Mouse (Mus musculus) MEL (cell line): ENCODE measurements around the gene Fndc9. TPM values are rescaled to one million over a fixed set of nuclear protein-coding genes. Genes with fewer than 3 reads are reported as not detected.

ENCODE experiments used
- DNase-seq: peaks from one replicate; pipeline ENCODE4 v3.0.0; 2011; ENCODE audit warnings: low read depth, low spot score
- H3K27ac ChIP-seq: 2 replicates; pipeline ENCODE4 v1.5.1; 2012; ENCODE audit warnings: low read depth, mild to moderate bottlenecking, control low read depth, low read length, moderate library complexity; ENCODE audit not compliant: control insufficient read depth
- H3K27me3 ChIP-seq, 2 experiments: fragments of 150-350 bp in 1 of 2; sonication (generic) in 1 of 2; 2 replicates each; pipeline ENCODE4 v1.6.1; 2012; ENCODE audit warnings: low read length in 2 of 2, mild to moderate bottlenecking in 2 of 2, improper control_type of control experiment in 1 of 2, moderate library complexity in 1 of 2; ENCODE audit not compliant: insufficient read depth in 2 of 2, control insufficient read depth in 1 of 2
- H3K36me3 ChIP-seq, 2 experiments: 2 replicates each; pipeline ENCODE4 v1.6.1; 2012 to 2014; ENCODE audit warnings: low read length in 2 of 2, improper control_type of control experiment in 1 of 2, inconsistent platforms in 1 of 2, mild to moderate bottlenecking in 1 of 2; ENCODE audit not compliant: insufficient read depth in 2 of 2, control insufficient read depth in 1 of 2
- H3K4me1 ChIP-seq, 2 experiments: fragments of 150-350 bp in 1 of 2; sonication (generic) in 1 of 2; 2 replicates each; pipeline ENCODE4 v1.6.1; 2012; ENCODE audit warnings: low read length in 2 of 2, improper control_type of control experiment in 1 of 2, mild to moderate bottlenecking in 1 of 2; ENCODE audit not compliant: insufficient read depth in 2 of 2, control insufficient read depth in 1 of 2
- H3K4me3 ChIP-seq, 2 experiments: fragments of 150-350 bp in 1 of 2; sonication (generic) in 1 of 2; 2 replicates each; pipeline ENCODE4 v1.5.1; 2012; ENCODE audit warnings: low read depth in 2 of 2, low read length in 2 of 2, mild to moderate bottlenecking in 2 of 2, moderate library complexity in 2 of 2, control low read depth in 1 of 2, improper control_type of control experiment in 1 of 2; ENCODE audit not compliant: control insufficient read depth in 1 of 2, insufficient read depth in 1 of 2
- H3K79me2 ChIP-seq: 2 replicates; pipeline ENCODE4 v1.6.1; 2012; ENCODE audit warnings: mild to moderate bottlenecking, low read length, moderate library complexity; ENCODE audit not compliant: control insufficient read depth, poor library complexity, insufficient read depth
- H3K9ac ChIP-seq: 2 replicates; pipeline ENCODE4 v1.6.1; 2012; ENCODE audit warnings: low read depth, mild to moderate bottlenecking, control low read depth, low read length, moderate library complexity; ENCODE audit not compliant: control insufficient read depth, poor library complexity, severe bottlenecking
- H3K9me3 ChIP-seq: fragments of 150-350 bp; sonication (generic); replicated peaks from 2 replicates; pipeline ENCODE4 v1.6.1; 2012; ENCODE audit warnings: mild to moderate bottlenecking, low read length, improper control_type of control experiment, moderate library complexity; ENCODE audit not compliant: insufficient read depth
- CHD1 ChIP-seq: IDR thresholded peaks from 2 replicates; pipeline ENCODE4 v1.6.1; 2012; ENCODE audit warnings: low read depth, mild to moderate bottlenecking, inconsistent platforms, low read length, improper control_type of control experiment
- ELF1 ChIP-seq: IDR thresholded peaks from 2 replicates; pipeline ENCODE4 v1.6.1; 2014; ENCODE audit warnings: low read depth, mild to moderate bottlenecking, inconsistent platforms, low read length, improper control_type of control experiment, moderate library complexity
- EP300 ChIP-seq, 2 experiments: IDR thresholded peaks; 2 replicates each; pipeline ENCODE4 v1.6.1; 2011; ENCODE audit warnings: improper control_type of control experiment in 2 of 2, low read length in 2 of 2, low read depth in 1 of 2, mild to moderate bottlenecking in 1 of 2
- GATA1 ChIP-seq: IDR thresholded peaks from 2 replicates; pipeline ENCODE4 v1.6.1; 2011; ENCODE audit warnings: low read depth, low read length, improper control_type of control experiment
- JUND ChIP-seq: IDR thresholded peaks from 2 replicates; pipeline ENCODE4 v1.6.1; 2011; ENCODE audit warnings: low read depth, mild to moderate bottlenecking, improper control_type of control experiment, low read length
- KAT2A ChIP-seq: conservative IDR thresholded peaks from 2 replicates; pipeline ENCODE4 v1.6.1; 2012; ENCODE audit warnings: low read depth, low read length, improper control_type of control experiment, inconsistent platforms
- MAX ChIP-seq: IDR thresholded peaks from 2 replicates; pipeline ENCODE4 v1.6.1; 2011; ENCODE audit warnings: low read length, improper control_type of control experiment
- MEF2A ChIP-seq: IDR thresholded peaks from 2 replicates; pipeline ENCODE4 v1.6.1; 2014; ENCODE audit warnings: low read depth, mild to moderate bottlenecking, inconsistent platforms, low read length, improper control_type of control experiment; ENCODE audit not compliant: poor library complexity, insufficient replicate concordance, severe bottlenecking; ENCODE audit errors: extremely low read depth
- MYC ChIP-seq: IDR thresholded peaks from 2 replicates; pipeline ENCODE4 v1.6.1; 2011; ENCODE audit warnings: low read depth, mild to moderate bottlenecking, low read length, improper control_type of control experiment, moderate library complexity
- NRF1 ChIP-seq: IDR thresholded peaks from 2 replicates; pipeline ENCODE4 v1.6.1; 2014; ENCODE audit warnings: low read depth, mild to moderate bottlenecking, inconsistent platforms, low read length, improper control_type of control experiment, moderate library complexity; ENCODE audit not compliant: poor library complexity, insufficient read depth, severe bottlenecking
- POLR2AphosphoS5 ChIP-seq: IDR thresholded peaks from 2 replicates; pipeline ENCODE4 v1.6.1; 2012; ENCODE audit warnings: low read depth, borderline replicate concordance, mild to moderate bottlenecking, inconsistent platforms, low read length, moderate library complexity, mixed read lengths
- RAD21 ChIP-seq: IDR thresholded peaks from 2 replicates; pipeline ENCODE4 v1.6.1; 2011; ENCODE audit warnings: mild to moderate bottlenecking, low read depth, low read length, improper control_type of control experiment
- SIN3A ChIP-seq: IDR thresholded peaks from 2 replicates; pipeline ENCODE4 v1.6.1; 2012; ENCODE audit warnings: low read length, improper control_type of control experiment, inconsistent platforms
- SMC3 ChIP-seq: IDR thresholded peaks from 2 replicates; pipeline ENCODE4 v1.6.1; 2011; ENCODE audit warnings: low read depth, low read length, improper control_type of control experiment
- UBTF ChIP-seq: IDR thresholded peaks from 2 replicates; pipeline ENCODE4 v1.6.1; 2012; ENCODE audit warnings: low read depth, mild to moderate bottlenecking, inconsistent platforms, low read length, improper control_type of control experiment, moderate library complexity, borderline replicate concordance; ENCODE audit not compliant: insufficient read depth
- ZNF384 ChIP-seq: IDR thresholded peaks from 2 replicates; pipeline ENCODE4 v1.6.1; 2012; ENCODE audit warnings: low read depth, mild to moderate bottlenecking, inconsistent platforms, low read length, improper control_type of control experiment
- polyA plus RNA-seq, 2 experiments: library from polyadenylated mRNA; stranded (reverse) in 1 of 2; unstranded in 1 of 2; fragments of >175 nt in 1 of 2; fragments of >200 nt in 1 of 2; gene quantifications; 2 replicates each; pipeline versions ENCODE4 v1.2.1 to v1.2.4; 2012; ENCODE audit warnings: low replicate concordance in 2 of 2, low read depth in 1 of 2; ENCODE audit not compliant: insufficient read length in 2 of 2, insufficient read depth in 1 of 2, missing spikeins in 1 of 2
- total RNA-seq: library from RNA; depleted of rRNA; stranded (reverse); fragments of 300-350 nt; gene quantifications from 2 replicates; pipeline ENCODE4 v1.2.3, GENCODE M21; 2012

The Fndc9 gene
- total and polyA plus RNA-seq, 3 experiments = 0.08 to 0.35 TPM; not detected in 1

DNA sequence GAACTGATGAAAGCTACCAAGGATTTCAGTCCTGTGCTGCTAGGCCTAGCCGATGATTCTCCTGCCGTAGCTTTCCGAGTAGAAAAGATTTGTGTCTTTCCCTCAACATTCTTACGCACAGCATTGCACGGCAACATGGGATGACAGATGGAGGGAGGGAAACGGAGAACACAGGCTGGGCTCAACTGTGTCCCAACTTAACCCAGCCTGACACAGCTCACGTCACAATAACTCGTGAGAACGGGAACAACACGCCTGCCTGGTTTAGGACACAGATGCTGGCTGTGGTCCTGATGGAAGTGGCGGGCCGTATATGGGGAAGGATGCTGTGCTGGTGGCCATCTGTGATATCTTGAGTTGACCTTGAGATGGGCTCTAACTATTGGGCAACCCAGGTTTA is 43.4 kb downstream of the Fndc9 start:
- Histone ChIP-seq H3K4me1 (no peaks in the 10 kb centered on the region), H3K9me3 (no peaks in the 10 kb centered on the region), H3K4me3 (no peak overlapping the region), H3K36me3 (peaks cover 0 to 6% of the 10 kb centered on the region in 2 experiments; a peak in 2 of 4 replicates), H3K27me3 (no peaks in the 10 kb centered on the region), H3K9ac (no peak overlapping the region), H3K27ac (no peak overlapping the region), H3K79me2 (no peaks in the 10 kb centered on the region)
- TF ChIP-seq EP300 (IDR thresholded peaks at IDR 0.05; ENCODE audit: low read depth in 1 of 2, low read length in 2 of 2) (no peak), MYC (no peak), POLR2AphosphoS5 (no peak; the same call in 1 of the 2 replicates), JUND (no peak), GATA1 (no peak), ELF1 (no peak), SIN3A (no peak), NRF1 (no peak), UBTF (no peak), KAT2A (no peak), SMC3 (no peak), CHD1 (no peak), RAD21 (no peak)
- no peak for DNase-seq

DNA sequence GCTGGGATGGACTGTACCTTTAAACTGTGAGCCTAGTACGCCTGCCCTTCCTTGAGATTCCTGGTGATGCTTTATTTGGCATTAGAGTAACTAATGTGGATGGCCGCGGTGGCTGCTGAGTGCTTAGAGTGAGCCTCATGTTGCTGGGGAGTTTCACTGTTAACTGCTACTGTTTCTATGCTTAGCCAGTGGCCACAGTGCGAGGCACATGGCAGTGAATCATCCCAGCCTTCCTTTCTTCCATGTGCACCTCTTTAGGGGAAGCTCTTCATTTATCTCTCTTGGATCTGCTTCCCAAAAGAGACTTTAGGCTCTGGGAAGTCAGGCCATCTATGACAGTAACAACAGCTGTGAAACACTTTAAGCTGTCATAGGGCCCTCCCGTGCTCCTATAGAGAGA is 47.3 kb downstream of the Fndc9 start:
- Histone ChIP-seq H3K4me1 (peaks cover 4 to 10% of the 10 kb centered on the region in 2 experiments), H3K79me2 (no peaks in the 10 kb centered on the region), H3K9me3 (no peaks in the 10 kb centered on the region), H3K27me3 (no peaks in the 10 kb centered on the region), H3K36me3 (peaks cover 5 to 10% of the 10 kb centered on the region in 2 experiments), H3K4me3 (no peak overlapping the region), H3K27ac (no peak overlapping the region), H3K9ac (no peak overlapping the region)
- no peak for TF ChIP-seq MEF2A
- DNase-seq = no peak

- no peaks in the 10 kb centered on the region for H3K9me3 ChIP-seq
- peaks cover 5 to 10% of the 10 kb centered on the region in 2 experiments for H3K36me3 ChIP-seq
- H3K9ac ChIP-seq = no peak overlapping the region
- no peaks in the 10 kb centered on the region for H3K79me2 ChIP-seq
- peaks cover 4 to 10% of the 10 kb centered on the region in 2 experiments for H3K4me1 ChIP-seq
- DNase-seq = no peak
- no peak for TF ChIP-seq MAX
- no peak for TF ChIP-seq ZNF384
- no peak for TF ChIP-seq POLR2AphosphoS5
- H3K27ac ChIP-seq = no peak overlapping the region
- H3K4me3 ChIP-seq = no peak overlapping the region
- no peaks in the 10 kb centered on the region for H3K27me3 ChIP-seq
These were observed 48.5 kb downstream of the Fndc9 start for GRCm38 (mm10) chr11:46283800-46284199.
